In the genomic region with DNA sequence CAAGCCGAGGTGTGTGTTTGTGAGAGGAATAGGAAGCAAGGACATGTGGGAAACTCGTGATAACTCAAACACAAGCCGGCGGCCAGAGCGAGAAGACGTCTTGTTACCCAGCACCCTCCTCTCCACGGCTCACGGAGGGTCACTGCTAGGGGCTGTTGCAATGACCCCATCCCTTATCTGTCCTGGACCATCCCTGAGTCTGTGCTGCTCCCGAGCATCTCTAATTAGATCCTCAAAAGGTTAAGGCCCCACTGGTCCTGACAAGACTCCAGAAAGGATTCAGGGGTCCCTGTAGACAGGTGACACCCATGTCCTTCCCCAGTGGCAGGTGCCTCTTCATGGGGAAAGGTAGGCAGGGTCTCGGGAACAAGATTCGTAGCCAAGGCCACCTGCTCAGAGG, we compare ENCODE assay signal across 29 mouse cellular contexts.
A peak's percentile ranks its signal among the peaks of the same experiment; 100 is the strongest.
DNase-seq lines count a peak whose midpoint lies in the region; ATAC-seq lines count a peak whose summit lies in the region.
"Had no signal": no experiment of that assay in that cellular context is flagged by ENCODE, and none has a peak within 500 bp of the region (broad histone marks: within the 10 kb centered on the region; RNA-seq: fewer than 3 reads in every experiment).

No protein-coding gene starts in this region.

- H3K4me2 ChIP-seq in forebrain, embryonic 15.5 days (replicated peaks): no peak overlapping the region
- no peak overlapping the region for H3K4me2 ChIP-seq in forebrain, embryonic 11.5 days (ENCODE audit: low read depth, low read length, severe bottlenecking)
- H3K4me2 ChIP-seq in hindbrain, embryonic 12.5 days (replicated peaks): no peak overlapping the region
- no peak overlapping the region for H3K4me2 ChIP-seq in hindbrain, embryonic 14.5 days (replicated peaks)
- H3K4me2 ChIP-seq in midbrain, embryonic 12.5 days (replicated peaks): no peak overlapping the region
- H3K4me2 ChIP-seq: embryonic facial prominence, embryonic 13.5 days; forebrain, embryonic 13.5 days; heart, embryonic 13.5 days; hindbrain, embryonic 15.5 days had no signal

- no peak overlapping the region for H3K9ac ChIP-seq in forebrain, embryonic 15.5 days (replicated peaks)
- H3K9ac ChIP-seq in forebrain, embryonic 11.5 days (ENCODE audit: low read length): no peak overlapping the region
- no peak overlapping the region for H3K9ac ChIP-seq in hindbrain, embryonic 12.5 days
- H3K9ac ChIP-seq in hindbrain, embryonic 14.5 days: no peak overlapping the region
- H3K9ac ChIP-seq in midbrain, embryonic 12.5 days (replicated peaks): no peak overlapping the region
- H3K9ac ChIP-seq: embryonic facial prominence, embryonic 13.5 days; forebrain, embryonic 13.5 days; forebrain, postnatal 0 days; heart, embryonic 13.5 days; hindbrain, embryonic 15.5 days had no signal

- H3K4me1 ChIP-seq in forebrain, embryonic 15.5 days: peaks cover 43% of the 10 kb centered on the region
- peaks cover 16% of the 10 kb centered on the region; the same call in 1 of the 2 replicates for H3K4me1 ChIP-seq in forebrain, embryonic 11.5 days (replicated peaks; ENCODE audit: control insufficient read depth, insufficient read depth, low read length)
- H3K4me1 ChIP-seq in hindbrain, embryonic 12.5 days: peaks cover 40% of the 10 kb centered on the region
- peaks cover 33% of the 10 kb centered on the region for H3K4me1 ChIP-seq in hindbrain, embryonic 14.5 days (replicated peaks; ENCODE audit: control insufficient read depth, insufficient read depth, low read length)
- H3K4me1 ChIP-seq in midbrain, embryonic 12.5 days: peaks cover 40% of the 10 kb centered on the region
- peaks cover 30% of the 10 kb centered on the region for H3K4me1 ChIP-seq in midbrain, embryonic 10.5 days

- no peak for ATAC-seq in forebrain, embryonic 15.5 days (replicated peaks)
- no peak for ATAC-seq in forebrain, embryonic 11.5 days (replicated peaks; ENCODE audit: low FRiP score)
- no peak for ATAC-seq in hindbrain, embryonic 12.5 days (ENCODE audit: low FRiP score)
- ATAC-seq in hindbrain, embryonic 14.5 days (ENCODE audit: low FRiP score): no peak
- no peak for ATAC-seq in midbrain, embryonic 12.5 days (ENCODE audit: low FRiP score, low read depth)
- ATAC-seq: activated CD4-positive, CD25-positive, alpha-beta regulatory T cell, adult 4 months; forebrain, embryonic 13.5 days; forebrain, postnatal 0 days; inflammation-experienced regulatory T-cells, adult 6 months; intestine, embryonic 16.5 days had no signal

- no peaks in the 10 kb centered on the region for H3K9me3 ChIP-seq in forebrain, embryonic 15.5 days
- no peaks in the 10 kb centered on the region for H3K9me3 ChIP-seq in forebrain, embryonic 11.5 days (ENCODE audit: control insufficient read depth, low read length)
- no peaks in the 10 kb centered on the region for H3K9me3 ChIP-seq in hindbrain, embryonic 12.5 days (replicated peaks)
- H3K9me3 ChIP-seq in hindbrain, embryonic 14.5 days (ENCODE audit: control insufficient read depth, low read length): no peaks in the 10 kb centered on the region
- no peaks in the 10 kb centered on the region for H3K9me3 ChIP-seq in midbrain, embryonic 12.5 days
- no peaks in the 10 kb centered on the region for H3K9me3 ChIP-seq in midbrain, embryonic 10.5 days (replicated peaks)
- H3K9me3 ChIP-seq: embryonic facial prominence, embryonic 10.5 days; embryonic facial prominence, embryonic 13.5 days; forebrain, embryonic 13.5 days; heart, embryonic 10.5 days; heart, embryonic 13.5 days; hindbrain, embryonic 15.5 days had no signal

- H3K36me3 ChIP-seq in forebrain, embryonic 15.5 days: no peaks in the 10 kb centered on the region
- H3K36me3 ChIP-seq in forebrain, embryonic 11.5 days (ENCODE audit: control insufficient read depth, insufficient read depth, low read length): no peaks in the 10 kb centered on the region
- no peaks in the 10 kb centered on the region for H3K36me3 ChIP-seq in hindbrain, embryonic 12.5 days
- no peaks in the 10 kb centered on the region for H3K36me3 ChIP-seq in hindbrain, embryonic 14.5 days (replicated peaks; ENCODE audit: control insufficient read depth, insufficient read depth)
- H3K36me3 ChIP-seq in midbrain, embryonic 12.5 days: no peaks in the 10 kb centered on the region
- no peaks in the 10 kb centered on the region for H3K36me3 ChIP-seq in midbrain, embryonic 10.5 days
- H3K36me3 ChIP-seq: embryonic facial prominence, embryonic 10.5 days; embryonic facial prominence, embryonic 13.5 days; heart, embryonic 10.5 days; heart, embryonic 13.5 days; hindbrain, embryonic 15.5 days had no signal

- no peaks in the 10 kb centered on the region for H3K27me3 ChIP-seq in forebrain, embryonic 15.5 days
- H3K27me3 ChIP-seq in forebrain, embryonic 11.5 days (ENCODE audit: control insufficient read depth, insufficient read depth, low read length): no peaks in the 10 kb centered on the region
- no peaks in the 10 kb centered on the region for H3K27me3 ChIP-seq in hindbrain, embryonic 12.5 days
- no peaks in the 10 kb centered on the region for H3K27me3 ChIP-seq in hindbrain, embryonic 14.5 days (ENCODE audit: control insufficient read depth, insufficient read depth, low read length)
- H3K27me3 ChIP-seq in midbrain, embryonic 12.5 days: 0 out of 2 replicates have a peak, but pooled peaks cover 4% of the 10 kb centered on the region
- peaks cover 34% of the 10 kb centered on the region for H3K27me3 ChIP-seq in midbrain, embryonic 10.5 days (ENCODE audit: low read depth, poor library complexity, severe bottlenecking)
- H3K27me3 ChIP-seq: forebrain, embryonic 13.5 days; hindbrain, embryonic 15.5 days had no signal

- 91% methylated on average over 11 of the region's 11 CpGs for WGBS in forebrain, embryonic 15.5 days
- 89% methylated on average over 11 of the region's 11 CpGs for WGBS in forebrain, embryonic 11.5 days
- WGBS in hindbrain, embryonic 12.5 days: 86% methylated on average over 11 of the region's 11 CpGs
- WGBS in hindbrain, embryonic 14.5 days: 86% methylated on average over 11 of the region's 11 CpGs
- 88% methylated on average over 11 of the region's 11 CpGs for WGBS in midbrain, embryonic 12.5 days
- 88% methylated on average over 11 of the region's 11 CpGs for WGBS in midbrain, embryonic 10.5 days

- H3K4me3 ChIP-seq in forebrain, embryonic 15.5 days: no peak overlapping the region
- H3K4me3 ChIP-seq in forebrain, embryonic 11.5 days (ENCODE audit: low read depth, low read length): no peak overlapping the region
- H3K4me3 ChIP-seq in hindbrain, embryonic 12.5 days: no peak overlapping the region
- H3K4me3 ChIP-seq in hindbrain, embryonic 14.5 days (replicated peaks; ENCODE audit: low read length): no peak overlapping the region
- H3K4me3 ChIP-seq in midbrain, embryonic 12.5 days: no peak overlapping the region
- no peak overlapping the region for H3K4me3 ChIP-seq in midbrain, embryonic 10.5 days
- H3K4me3 ChIP-seq: embryonic facial prominence, embryonic 10.5 days; embryonic facial prominence, embryonic 13.5 days; erythroblast, embryonic 14.5 days; forebrain, embryonic 13.5 days; gastrocnemius, adult 2 months; heart, adult 2 months; heart, embryonic 10.5 days; heart, embryonic 13.5 days; hindbrain, embryonic 15.5 days had no signal

- 0 out of 2 replicates have a peak overlapping the region, but pooled peaks have one; percentile 8 for H3K27ac ChIP-seq in forebrain, embryonic 15.5 days (replicated peaks)
- H3K27ac ChIP-seq in forebrain, embryonic 11.5 days (ENCODE audit: low read depth, low read length): no peak overlapping the region
- H3K27ac ChIP-seq in hindbrain, embryonic 12.5 days: peak overlapping the region; percentile 93; the same call in 1 of the 2 replicates
- no peak overlapping the region for H3K27ac ChIP-seq in hindbrain, embryonic 14.5 days
- H3K27ac ChIP-seq in midbrain, embryonic 12.5 days (replicated peaks): peak overlapping the region; percentile 88; the same call in 1 of the 2 replicates
- no peak overlapping the region; the same call in 1 of the 2 replicates for H3K27ac ChIP-seq in midbrain, embryonic 10.5 days (replicated peaks)
- H3K27ac ChIP-seq: embryonic facial prominence, embryonic 10.5 days; embryonic facial prominence, embryonic 13.5 days; gastrocnemius, adult 2 months; heart, adult 2 months; heart, embryonic 10.5 days; heart, embryonic 13.5 days had no signal

- no peak for DNase-seq in forebrain, embryonic 11.5 days (ENCODE audit: low spot score)
- no peak for DNase-seq in hindbrain, embryonic 14.5 days (ENCODE audit: low spot score)
- DNase-seq in midbrain, embryonic 10.5 days (ENCODE audit: low spot score): no peak
- DNase-seq: adrenal gland, adult 8-10 months; adrenal gland, postnatal 25 days; cerebellum, adult 11-12 months; cerebellum, adult 8-10 months; cerebellum, postnatal 10 days; cerebellum, postnatal 36 days; embryo, embryonic 11 days; forebrain, postnatal 0 days; gastrocnemius, adult 2 months; gastrocnemius, postnatal 14 days; heart, adult 2 months; heart, postnatal 14 days; heart, postnatal 4 days had no signal

Comparison
In these comparisons a context has a peak if more than half of its experiments do, and no peak if none do; other contexts are left out.
1. H3K27ac ChIP-seq: peak in forebrain, embryonic 15.5 days (single experiment), hindbrain, embryonic 12.5 days (single experiment) and midbrain, embryonic 12.5 days (single experiment); none in forebrain, embryonic 11.5 days (single experiment), hindbrain, embryonic 14.5 days (single experiment) and midbrain, embryonic 10.5 days (single experiment).